Mouse (Mus musculus) lung, postnatal 0 days (tissue): ENCODE measurements around the gene Eefsec.

Experiments
- CTCF ChIP-seq: IDR thresholded peaks from 2 replicates; pipeline ENCODE4 v1.5.1; 2016; ENCODE audit warnings: antibody characterized with exemption, mild to moderate bottlenecking
- EP300 ChIP-seq: IDR thresholded peaks from 2 replicates; pipeline ENCODE4 v1.6.1; 2016; ENCODE audit warnings: antibody characterized with exemption, mild to moderate bottlenecking, control low read depth

- 0 out of 2 replicates have a peak, but pooled peaks have one; percentile 14 for TF ChIP-seq CTCF
- no peak for TF ChIP-seq EP300
These were observed 219.8 kb downstream of the Eefsec start for GRCm38 (mm10) chr6:88226570-88226994.
